Mouse (Mus musculus) stomach, embryonic 14.5 days (tissue): ENCODE data around the gene Gm9970. TPM values are rescaled to one million over a fixed set of nuclear protein-coding genes. Genes with fewer than 3 reads are reported as not detected.

Source experiments
- ATAC-seq: fragments of 200-750 bp; cut with Nextera tagmentation; 2 replicates; pipeline ENCODE4 v1.8.0; 2017; ENCODE audit warnings: low read depth, moderate TSS enrichment; ENCODE audit not compliant: insufficient number of reproducible peaks, insufficient read depth, low FRiP score
- H3K27ac ChIP-seq: fragments of 300-500 bp; sonication (generic); 2 replicates; pipeline ENCODE4 v1.5.1; 2014; ENCODE audit warnings: mild to moderate bottlenecking, low read length, moderate library complexity, mixed read lengths
- H3K27me3 ChIP-seq: fragments of 300-500 bp; sonication (generic); 2 replicates; pipeline ENCODE4 v1.6.1; 2014; ENCODE audit warnings: low read length, control low read depth, mixed read lengths; ENCODE audit not compliant: control insufficient read depth, insufficient read depth
- H3K36me3 ChIP-seq: fragments of 300-500 bp; sonication (generic); 2 replicates; pipeline ENCODE4 v1.6.1; 2014; ENCODE audit warnings: mild to moderate bottlenecking, control low read depth, low read length, moderate library complexity, mixed read lengths; ENCODE audit not compliant: control insufficient read depth, insufficient read depth
- H3K4me1 ChIP-seq: fragments of 300-500 bp; sonication (generic); 2 replicates; pipeline ENCODE4 v1.6.1; 2014; ENCODE audit warnings: low read length, control low read depth, mixed read lengths; ENCODE audit not compliant: control insufficient read depth, insufficient read depth
- H3K4me2 ChIP-seq: fragments of 300-500 bp; sonication (generic); replicated peaks from 2 replicates; pipeline ENCODE4 v1.6.1; 2014; ENCODE audit warnings: low read depth, low read length, control low read depth
- H3K4me3 ChIP-seq: fragments of 300-500 bp; sonication (generic); 2 replicates; pipeline ENCODE4 v1.5.1; 2014; ENCODE audit warnings: low read depth, low read length, control low read depth
- H3K9ac ChIP-seq: fragments of 300-500 bp; sonication (generic); replicated peaks from 2 replicates; pipeline ENCODE4 v1.6.1; 2014; ENCODE audit warnings: low read depth, mild to moderate bottlenecking, control low read depth, low read length, moderate library complexity, mixed read lengths
- H3K9me3 ChIP-seq: fragments of 300-500 bp; sonication (generic); 2 replicates; pipeline ENCODE4 v1.6.1; 2016; ENCODE audit warnings: low read depth, low read length, control low read depth; ENCODE audit not compliant: control insufficient read depth
- WGBS: fragments of 180-500 bp; shearing (Covaris S2); extraction: QIAGEN DNeasy Blood & Tissue Kit; methylation state at CpG from one replicate; pipeline ENCODE4 v1.1.7; 2014; 5-methylcytosine and 5-hydroxymethylcytosine counted together
- polyA plus RNA-seq: library from polyadenylated mRNA; unstranded; fragments of >200 nt; fragmentation: Nextera tagmentation; extraction: Ambion mirVana; gene quantifications from 2 replicates; pipeline ENCODE4 v1.2.1, GENCODE M21; 2014

The Gm9970 gene
- polyA plus RNA-seq, 1 experiment from 2014 or later = 0.51 TPM

- H3K36me3 ChIP-seq = peaks cover 60% of the 10 kb centered on the region
- peaks cover 15% of the 10 kb centered on the region; the same call in 1 of the 2 replicates for H3K4me1 ChIP-seq
- peaks cover 5% of the 10 kb centered on the region for H3K9me3 ChIP-seq
- H3K27ac ChIP-seq = no peak overlapping the region
- H3K4me2 ChIP-seq = no peak overlapping the region
- no peaks in the 10 kb centered on the region for H3K27me3 ChIP-seq
- 90% methylated on average over 12 of the region's 12 CpGs for WGBS
- H3K4me3 ChIP-seq = no peak overlapping the region
- ATAC-seq = no peak
- no peak overlapping the region for H3K9ac ChIP-seq
These were observed 44.0 kb downstream of the Gm9970 start for GRCm38 (mm10) chr5:31197072-31197471.

- Histone ChIP-seq H3K9me3 (peaks cover 5% of the 10 kb centered on the region), H3K4me1 (peaks cover 21% of the 10 kb centered on the region; the same call in 1 of the 2 replicates), H3K27ac (no peak overlapping the region), H3K36me3 (peaks cover 60% of the 10 kb centered on the region), H3K27me3 (no peaks in the 10 kb centered on the region), H3K4me2 (no peak overlapping the region), H3K9ac (no peak overlapping the region), H3K4me3 (no peak overlapping the region)
- ATAC-seq = no peak
- 91% methylated on average over 10 of the region's 10 CpGs for WGBS
These were observed 44.8 kb downstream of the Gm9970 start for GRCm38 (mm10) chr5:31196207-31196606.

GRCm38 (mm10) chr5:31195671-31196070 lies 45.4 kb downstream of the Gm9970 start:
- H3K4me2 ChIP-seq = no peak overlapping the region
- H3K36me3 ChIP-seq = peaks cover 63% of the 10 kb centered on the region
- no peaks in the 10 kb centered on the region for H3K27me3 ChIP-seq
- no peak overlapping the region for H3K4me3 ChIP-seq
- no peak overlapping the region for H3K27ac ChIP-seq
- no peak overlapping the region for H3K9ac ChIP-seq
- peaks cover 5% of the 10 kb centered on the region for H3K9me3 ChIP-seq
- 88% methylated on average over 4 of the region's 4 CpGs for WGBS
- ATAC-seq = no peak
- peaks cover 18% of the 10 kb centered on the region; the same call in 1 of the 2 replicates for H3K4me1 ChIP-seq

GRCm38 (mm10) chr5:31194486-31195485 lies 46.2 kb downstream of the Gm9970 start:
- 90% methylated on average over 16 of the region's 16 CpGs for WGBS

DNA sequence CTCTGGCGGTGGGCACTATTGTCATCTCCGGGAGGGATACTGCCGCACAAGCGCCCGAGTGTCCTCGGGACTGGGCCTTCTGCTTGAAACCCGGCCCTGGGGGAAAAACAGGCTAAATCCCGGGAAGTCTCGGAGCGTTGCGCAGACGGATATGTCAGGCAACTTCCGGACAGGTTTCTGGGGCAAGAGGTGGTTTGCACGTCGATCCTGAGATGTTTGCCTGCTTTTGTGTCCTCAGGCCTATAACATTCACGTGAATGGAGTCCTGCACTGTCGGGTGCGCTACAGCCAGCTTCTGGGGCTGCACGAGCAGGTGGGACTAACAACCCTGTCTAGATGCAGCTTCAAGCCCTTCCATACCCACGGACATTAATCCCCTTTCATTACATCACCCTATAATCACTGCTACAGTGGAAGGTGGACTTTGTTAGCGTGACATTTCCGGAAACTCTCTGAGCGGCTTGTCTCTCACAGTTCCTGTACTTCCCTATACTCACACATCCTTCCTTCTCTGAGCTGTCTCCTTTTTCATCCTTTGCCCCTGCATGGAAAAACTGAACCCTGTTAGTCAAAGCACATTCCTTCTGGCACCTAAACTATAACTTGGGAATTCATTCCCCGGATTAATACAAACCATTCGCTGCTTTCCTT lies 47.3 kb downstream of the Gm9970 start:
- no peak for ATAC-seq
- H3K4me1 ChIP-seq = peaks cover 14% of the 10 kb centered on the region; the same call in 1 of the 2 replicates
- peaks cover 60% of the 10 kb centered on the region for H3K36me3 ChIP-seq

More at GRCm38 (mm10) chr5:31194486-31195485, 46.2 kb downstream of the Gm9970 start:
- ATAC-seq = no peak
- no peak overlapping the region for H3K27ac ChIP-seq
- no peaks in the 10 kb centered on the region for H3K27me3 ChIP-seq
- peaks cover 64% of the 10 kb centered on the region for H3K36me3 ChIP-seq
- H3K9ac ChIP-seq = no peak overlapping the region
- H3K4me1 ChIP-seq = peaks cover 14% of the 10 kb centered on the region; the same call in 1 of the 2 replicates
- H3K9me3 ChIP-seq = no peaks in the 10 kb centered on the region
- H3K4me3 ChIP-seq = peak overlapping the region; percentile 88; the same call in 1 of the 2 replicates
- peak overlapping the region; percentile 76 for H3K4me2 ChIP-seq

GRCm38 (mm10) chr5:31192939-31193630 lies 47.9 kb downstream of the Gm9970 start, which contains the start of the genes Snx17 and Eif2b4:
Gene Snx17 (plus strand): TSS chr5:31193227.
Gene Eif2b4 (minus strand): TSS chr5:31193430.
- peak; percentile 95 for ATAC-seq
- H3K36me3 ChIP-seq = peaks cover 58% of the 10 kb centered on the region
- H3K27me3 ChIP-seq = no peaks in the 10 kb centered on the region
- under 1% methylated on average over 48 of the region's 48 CpGs for WGBS
- peaks cover 14% of the 10 kb centered on the region; the same call in 1 of the 2 replicates for H3K4me1 ChIP-seq
- peak within 1 kb of the TSS; percentile 78 for H3K4me2 ChIP-seq
- H3K9me3 ChIP-seq = no peaks in the 10 kb centered on the region
- peak within 1 kb of the TSS; percentile 88 for H3K4me3 ChIP-seq
- peak within 1 kb of the TSS; percentile 80 for H3K27ac ChIP-seq
- peak within 1 kb of the TSS; percentile 69 for H3K9ac ChIP-seq

More for the DNA sequence above, 47.3 kb downstream of the Gm9970 start:
- H3K9me3 ChIP-seq = no peaks in the 10 kb centered on the region
- no peaks in the 10 kb centered on the region for H3K27me3 ChIP-seq
- peak overlapping the region; percentile 80 for H3K27ac ChIP-seq
- peak overlapping the region; percentile 69 for H3K9ac ChIP-seq
- peak overlapping the region; percentile 88 for H3K4me3 ChIP-seq
- H3K4me2 ChIP-seq = peak overlapping the region; percentile 76
- 12% methylated on average over 25 of the region's 25 CpGs for WGBS

DNA sequence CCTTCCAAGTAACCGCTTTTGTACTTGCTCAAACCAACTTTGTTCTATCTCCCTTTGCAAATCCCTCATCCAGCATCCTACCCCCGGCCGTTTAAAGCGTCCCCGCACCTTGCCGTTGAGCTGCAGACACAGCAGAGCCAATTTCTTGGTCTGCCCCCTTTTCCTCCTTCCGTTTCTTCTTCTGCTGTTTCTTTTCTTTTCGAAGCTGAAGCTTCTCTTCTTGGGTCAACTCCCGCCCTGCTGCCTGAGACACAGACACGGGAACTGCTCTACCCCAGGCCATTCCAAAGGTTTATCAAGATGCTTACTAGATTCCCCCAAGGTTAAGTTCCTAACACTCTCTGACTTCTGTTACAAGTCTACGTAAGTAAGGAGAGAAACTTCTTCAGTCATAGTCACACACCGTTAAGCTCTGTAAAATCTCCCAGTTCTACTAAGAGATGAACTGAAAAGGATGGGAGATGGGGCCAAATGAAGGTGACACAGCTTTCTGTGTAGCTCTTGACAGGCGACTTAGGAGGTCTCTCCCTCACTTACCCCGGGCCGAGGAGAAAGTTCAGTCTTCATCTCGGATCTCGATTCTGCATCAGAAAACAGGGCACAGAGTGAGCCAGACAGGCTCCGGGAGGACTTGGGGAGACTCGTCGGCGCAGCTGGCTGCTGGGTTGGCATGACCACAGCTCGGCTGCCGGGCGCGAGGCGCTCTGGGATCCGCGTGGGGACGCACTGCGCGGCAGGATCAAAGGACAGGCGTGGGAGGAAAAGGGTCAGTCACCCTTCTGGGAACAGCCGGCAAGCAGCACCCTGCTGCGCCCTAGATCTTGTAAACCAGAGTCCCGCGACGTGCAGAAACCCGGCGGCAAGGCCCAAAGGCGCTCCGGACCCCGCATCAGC lies 48.7 kb downstream of the Gm9970 start:
- Histone ChIP-seq H3K27ac (peak overlapping the region; percentile 80; the same call in 1 of the 2 replicates), H3K36me3 (peaks cover 58% of the 10 kb centered on the region), H3K9ac (peak overlapping the region; percentile 67), H3K9me3 (no peaks in the 10 kb centered on the region), H3K4me2 (peak overlapping the region; percentile 78), H3K4me1 (peaks cover 14% of the 10 kb centered on the region; the same call in 1 of the 2 replicates), H3K27me3 (no peaks in the 10 kb centered on the region), H3K4me3 (peak overlapping the region; percentile 88)
- 12% methylated on average over 42 of the region's 42 CpGs for WGBS
- ATAC-seq = peak; percentile 60
